21 mouse cellular contexts compared by ENCODE assay signal in genomic region chr15:31614666-31615065, GRCm38 (mm10). TPM values are rescaled to one million over a fixed set of nuclear protein-coding genes. Genes with fewer than 3 reads are reported as not detected.
DNase-seq lines count a peak whose midpoint lies in the region; ATAC-seq lines count a peak whose summit lies in the region.
"Had no signal": no experiment of that assay in that cellular context is flagged by ENCODE, and none has a peak within 500 bp of the region (broad histone marks: within the 10 kb centered on the region; RNA-seq: fewer than 3 reads in every experiment).

No protein-coding gene starts in this region.

- no peaks in the 10 kb centered on the region for H3K9me3 ChIP-seq in embryonic facial prominence, embryonic 14.5 days (ENCODE audit: control insufficient read depth, low read length)
- no peaks in the 10 kb centered on the region for H3K9me3 ChIP-seq in embryonic facial prominence, embryonic 10.5 days
- H3K9me3 ChIP-seq: embryonic facial prominence, embryonic 12.5 days; embryonic facial prominence, embryonic 15.5 days; forebrain, embryonic 10.5 days; forebrain, embryonic 12.5 days had no signal

- no peaks in the 10 kb centered on the region for H3K27me3 ChIP-seq in embryonic facial prominence, embryonic 14.5 days (replicated peaks; ENCODE audit: control insufficient read depth, insufficient read depth, low read length)
- H3K27me3 ChIP-seq in embryonic facial prominence, embryonic 10.5 days (replicated peaks; ENCODE audit: low read depth, poor library complexity, severe bottlenecking), result no peaks in the 10 kb centered on the region
- H3K27me3 ChIP-seq: embryonic facial prominence, embryonic 12.5 days; embryonic facial prominence, embryonic 15.5 days; forebrain, embryonic 12.5 days had no signal

- DNase-seq in adrenal gland, adult 2 months, result peak; percentile 46
- DNase-seq in adrenal gland, postnatal 25 days, result no peak
- DNase-seq in embryonic facial prominence, embryonic 14.5 days (ENCODE audit: low spot score), result peak; percentile 26
- no peak for DNase-seq in embryonic facial prominence, embryonic 10.5 days (ENCODE audit: low spot score)
- DNase-seq in 3T3-L1 (ENCODE audit: low read depth, low spot score) (peak; percentile 80), NIH3T3 (ENCODE audit: low read depth) (peak; percentile 70)
- DNase-seq in spleen, adult 12 weeks (ENCODE audit: low spot score), result no peak
- DNase-seq: adrenal gland, adult 8-10 months; adrenal gland, postnatal 36 days; cerebellum, adult 11 months; cerebellum, adult 2 months; cerebellum, adult 9-10 months; cerebellum, postnatal 10 days; cerebellum, postnatal 25 days; embryo, embryonic 11 days had no signal

- ATAC-seq in embryonic facial prominence, embryonic 14.5 days (ENCODE audit: low read depth), result no peak
- ATAC-seq: forebrain, embryonic 14.5 days had no signal

- no peak overlapping the region for H3K9ac ChIP-seq in embryonic facial prominence, embryonic 14.5 days (ENCODE audit: low read depth, low read length)
- H3K9ac ChIP-seq: embryonic facial prominence, embryonic 12.5 days; embryonic facial prominence, embryonic 15.5 days; forebrain, embryonic 12.5 days had no signal

- no peak overlapping the region for H3K4me3 ChIP-seq in embryonic facial prominence, embryonic 14.5 days (ENCODE audit: low read depth, low read length)
- H3K4me3 ChIP-seq in embryonic facial prominence, embryonic 10.5 days, result no peak overlapping the region
- H3K4me3 ChIP-seq: embryonic facial prominence, embryonic 12.5 days; embryonic facial prominence, embryonic 15.5 days; erythroblast, embryonic 14.5 days; forebrain, embryonic 10.5 days; forebrain, embryonic 12.5 days had no signal

- H3K36me3 ChIP-seq in embryonic facial prominence, embryonic 14.5 days (ENCODE audit: control insufficient read depth, insufficient read depth, low read length), result peaks cover 12% of the 10 kb centered on the region
- peaks cover 48% of the 10 kb centered on the region for H3K36me3 ChIP-seq in embryonic facial prominence, embryonic 10.5 days (replicated peaks)

- no peaks in the 10 kb centered on the region for H3K4me1 ChIP-seq in embryonic facial prominence, embryonic 14.5 days (ENCODE audit: control insufficient read depth, insufficient read depth, low read length)
- H3K4me1 ChIP-seq in embryonic facial prominence, embryonic 10.5 days, result no peaks in the 10 kb centered on the region
- H3K4me1 ChIP-seq: forebrain, embryonic 10.5 days; forebrain, embryonic 12.5 days had no signal

- no peak overlapping the region for H3K4me2 ChIP-seq in embryonic facial prominence, embryonic 14.5 days (ENCODE audit: low read depth, low read length)
- H3K4me2 ChIP-seq: embryonic facial prominence, embryonic 12.5 days; embryonic facial prominence, embryonic 15.5 days; forebrain, embryonic 12.5 days had no signal

- WGBS in embryonic facial prominence, embryonic 14.5 days, result 35% methylated on average over 2 of the region's 2 CpGs
- 66% methylated on average over 2 of the region's 2 CpGs for WGBS in embryonic facial prominence, embryonic 10.5 days

- H3K27ac ChIP-seq in embryonic facial prominence, embryonic 14.5 days (replicated peaks; ENCODE audit: low read depth, low read length), result no peak overlapping the region
- no peak overlapping the region for H3K27ac ChIP-seq in embryonic facial prominence, embryonic 10.5 days (replicated peaks)
- H3K27ac ChIP-seq: embryonic facial prominence, embryonic 12.5 days; embryonic facial prominence, embryonic 15.5 days; forebrain, embryonic 10.5 days; forebrain, embryonic 12.5 days had no signal

RNA-seq across cellular contexts. Expression of gene Fam173b, which starts 13.0 kb away (rescaled TPM):
- total RNA-seq in adrenal gland, adult 2 months (2021), result 10 to 100 TPM; 19.1 to 24.9 TPM
- polyA plus RNA-seq in adrenal gland, adult 2 months (2012; rRNA removed), result 4.2 and 6.2 TPM in 2 replicates
- 24.7 and 29.0 TPM in 2 replicates for total RNA-seq in adrenal gland, postnatal 25 days (2021)
- 11.7 and 16.2 TPM in 2 replicates for polyA plus RNA-seq in embryonic facial prominence, embryonic 14.5 days (2014; fragmentation: Nextera tagmentation; extraction: Ambion mirVana)
- polyA plus RNA-seq in embryonic facial prominence, embryonic 10.5 days (2016; fragmentation: Nextera tagmentation; extraction: Ambion mirVana), result 13.4 and 14.7 TPM in 2 replicates

RNA-seq across cellular contexts. Expression of gene Cct5, which starts 13.1 kb away (rescaled TPM):
- total RNA-seq in adrenal gland, adult 2 months (2021), result 100 to 1,000 TPM; 318 to 321 TPM
- polyA plus RNA-seq in adrenal gland, adult 2 months (2012; rRNA removed), result 41.6 and 49.5 TPM in 2 replicates
- total RNA-seq in adrenal gland, postnatal 25 days (2021), result 301 and 333 TPM in 2 replicates
- 494 and 532 TPM in 2 replicates for polyA plus RNA-seq in embryonic facial prominence, embryonic 14.5 days (2014; fragmentation: Nextera tagmentation; extraction: Ambion mirVana)
- 782 and 839 TPM in 2 replicates for polyA plus RNA-seq in embryonic facial prominence, embryonic 10.5 days (2016; fragmentation: Nextera tagmentation; extraction: Ambion mirVana)

RNA-seq across cellular contexts. Expression of gene Cmbl, which starts 49.5 kb away (rescaled TPM):
- total RNA-seq in adrenal gland, adult 2 months (2021), result 100 to 1,000 TPM; 159 to 177 TPM
- 113 and 193 TPM in 2 replicates for polyA plus RNA-seq in adrenal gland, adult 2 months (2012; rRNA removed)
- 180 and 181 TPM in 2 replicates for total RNA-seq in adrenal gland, postnatal 25 days (2021)
- polyA plus RNA-seq in embryonic facial prominence, embryonic 14.5 days (2014; fragmentation: Nextera tagmentation; extraction: Ambion mirVana), result 6.9 and 11.2 TPM in 2 replicates
- polyA plus RNA-seq in embryonic facial prominence, embryonic 10.5 days (2016; fragmentation: Nextera tagmentation; extraction: Ambion mirVana), result 2.3 and 2.5 TPM in 2 replicates
- polyA plus RNA-seq: erythroblast, embryonic 14.5 days had no signal

Comparison
In these comparisons a context has a peak if more than half of its experiments do, and no peak if none do; other contexts are left out.
1. DNase-seq: peak in adrenal gland, adult 2 months (single experiment), embryonic facial prominence, embryonic 14.5 days (single experiment), 3T3-L1 (single experiment) and NIH3T3 (single experiment); none in adrenal gland, postnatal 25 days (single experiment), embryonic facial prominence, embryonic 10.5 days (single experiment) and spleen, adult 12 weeks (single experiment).